Mouse (Mus musculus): ENCODE data around the gene Ugt3a1. TPM values are rescaled to one million over a fixed set of nuclear protein-coding genes. Genes with fewer than 3 reads are reported as not detected.
"Not testable (repeated sequence)": the region's sequence is repeated elsewhere in the genome, so short reads cannot be mapped to it uniquely, and the experiment has no call there.

Gene Ugt3a1
- not detected for total RNA-seq (2021)
- long read RNA-seq, experiment 1 = 0 reads
- long read RNA-seq, experiment 2 = 0 reads

GRCm38 (mm10) chr15:9276838-9277295 lies at the start of gene Ugt3a1:
TSS of gene Ugt3a1 (plus strand) at chr15:9276888.
- intact Hi-C loops (cut with DNase I) = no loop called here
- DNase-seq = no peak

GRCm38 (mm10) chr15:9230917-9231316 lies 45.8 kb upstream of the Ugt3a1 start:
- intact Hi-C loops (cut with DNase I); DNase-seq: not testable (repeated sequence)

- no peak for DNase-seq
- intact Hi-C loops (cut with DNase I) = no loop called here
Observed at GRCm38 (mm10) chr15:9246345-9246744, 30.3 kb upstream of the Ugt3a1 start.

- intact Hi-C loops (cut with DNase I) = no loop called here
Observed at GRCm38 (mm10) chr15:9252891-9253290, 23.8 kb upstream of the Ugt3a1 start.

GRCm38 (mm10) chr15:9260621-9261020 lies 16.1 kb upstream of the Ugt3a1 start:
- DNase-seq = no peak
- intact Hi-C loops (cut with DNase I) = no loop called here

More at GRCm38 (mm10) chr15:9252891-9253290, 23.8 kb upstream of the Ugt3a1 start:
- DNase-seq = no peak

- DNase-seq = no peak
- intact Hi-C loops (cut with DNase I) = no loop called here
Observed at GRCm38 (mm10) chr15:9271876-9272275, 4.8 kb upstream of the Ugt3a1 start.

- no peak for DNase-seq
- intact Hi-C loops (cut with DNase I) = no loop called here
Observed at GRCm38 (mm10) chr15:9279026-9279425, 2.3 kb downstream of the Ugt3a1 start.

- intact Hi-C loops (cut with DNase I) = no loop called here
- no peak for DNase-seq
Observed at GRCm38 (mm10) chr15:9279596-9279995, 2.9 kb downstream of the Ugt3a1 start.

GRCm38 (mm10) chr15:9283165-9283564 lies 6.5 kb downstream of the Ugt3a1 start:
- no peak for DNase-seq
- intact Hi-C loops (cut with DNase I) = no loop called here

- intact Hi-C loops (cut with DNase I) = no loop called here
Observed at GRCm38 (mm10) chr15:9289660-9290059, 13.0 kb downstream of the Ugt3a1 start.

GRCm38 (mm10) chr15:9305978-9306692 lies 29.4 kb downstream of the Ugt3a1 start:
- no peak for DNase-seq
- intact Hi-C loops (cut with DNase I) = no loop called here

More at GRCm38 (mm10) chr15:9289660-9290059, 13.0 kb downstream of the Ugt3a1 start:
- DNase-seq = no peak

GRCm38 (mm10) chr15:9334596-9334995 lies 57.9 kb downstream of the Ugt3a1 start:
- no peak for DNase-seq
- intact Hi-C loops (cut with DNase I) = no loop called here

- intact Hi-C loops (cut with DNase I) = no loop called here
- DNase-seq = no peak
Observed at GRCm38 (mm10) chr15:9335341-9335740, 58.7 kb downstream of the Ugt3a1 start, which contains the start of gene Ugt3a2. TSS of gene Ugt3a2 (plus strand) at chr15:9335550.

GRCm38 (mm10) chr15:9336616-9337015 lies 59.9 kb downstream of the Ugt3a1 start:
- intact Hi-C loops (cut with DNase I) = no loop called here
- DNase-seq = no peak

- intact Hi-C loops (cut with DNase I) = no loop called here
- DNase-seq = no peak
Observed at GRCm38 (mm10) chr15:9337021-9337420, 60.3 kb downstream of the Ugt3a1 start.

- no peak for DNase-seq
- intact Hi-C loops (cut with DNase I) = no loop called here
Observed at GRCm38 (mm10) chr15:9348739-9349138, 72.1 kb downstream of the Ugt3a1 start.

- intact Hi-C loops (cut with DNase I) = no loop called here
Observed at GRCm38 (mm10) chr15:9362801-9363200, 86.1 kb downstream of the Ugt3a1 start.

More at GRCm38 (mm10) chr15:9362801-9363200, 86.1 kb downstream of the Ugt3a1 start:
- DNase-seq = no peak

Other genes with a start within 250 kb of the Ugt3a1 start
- 10 to 100 TPM; 43.1 to 44.1 TPM for gene Nadk2, start 205.6 kb upstream of the Ugt3a1 start, total RNA-seq (2021)
- 10 to 100 TPM; 11.5 to 12.3 TPM for gene Lmbrd2, start 136.3 kb upstream of the Ugt3a1 start, total RNA-seq (2021)
- 1 to 10 TPM; 1.5 to 2.3 TPM for gene Skp2, start 121.5 kb upstream of the Ugt3a1 start, total RNA-seq (2021)
- gene Ugt3a2, start 58.7 kb downstream of the Ugt3a1 start, total RNA-seq (2021) = not detected
- gene Capsl, start 159.1 kb downstream of the Ugt3a1 start, total RNA-seq (2021) = under 1 TPM in 1 of 2 experiments, not detected in 1; 0.48 TPM